24 mouse cellular contexts compared by ENCODE assay signal in genomic region chr8:105088581-105088980, GRCm38 (mm10). TPM values are rescaled to one million over a fixed set of nuclear protein-coding genes. Genes with fewer than 3 reads are reported as not detected.
"Had no signal": no experiment of that assay in that cellular context is flagged by ENCODE, and none has a peak within 500 bp of the region (broad histone marks: within the 10 kb centered on the region; RNA-seq: fewer than 3 reads in every experiment).

No protein-coding gene starts in this region.

- H3K27me3 ChIP-seq: neural tube, embryonic 13.5 days; neural tube, embryonic 15.5 days; stomach, embryonic 15.5 days had no signal

- H3K4me3 ChIP-seq: neural tube, embryonic 13.5 days; neural tube, embryonic 15.5 days; stomach, embryonic 15.5 days had no signal

- H3K4me2 ChIP-seq: neural tube, embryonic 13.5 days; neural tube, embryonic 15.5 days; stomach, embryonic 15.5 days had no signal

- H3K9ac ChIP-seq: neural tube, embryonic 13.5 days; neural tube, embryonic 15.5 days; stomach, embryonic 15.5 days had no signal

- H3K4me1 ChIP-seq: neural tube, embryonic 13.5 days; neural tube, embryonic 15.5 days; stomach, embryonic 15.5 days had no signal

- H3K27ac ChIP-seq: neural tube, embryonic 13.5 days; neural tube, embryonic 15.5 days; stomach, embryonic 15.5 days; stomach, postnatal 0 days had no signal

- DNase-seq: retina, postnatal 1 day; right cerebral cortex, adult 18-20 months; right cerebral cortex, postnatal 14 days; right cerebral cortex, postnatal 25 days; right cerebral cortex, postnatal 4 days; spleen, adult 18-20 months; thymus, adult 18-20 months; thymus, adult 2 months; thymus, postnatal 14 days; thymus, postnatal 25 days; thymus, postnatal 36 days; thymus, postnatal 4 days had no signal

- H3K36me3 ChIP-seq: neural tube, embryonic 13.5 days; neural tube, embryonic 15.5 days; stomach, embryonic 15.5 days had no signal

- H3K9me3 ChIP-seq: neural tube, embryonic 13.5 days; neural tube, embryonic 15.5 days; stomach, embryonic 15.5 days had no signal

RNA-seq across cellular contexts. Expression of gene Ces3b, which starts 5.0 kb away (rescaled TPM):
- total RNA-seq: neutrophil, adult 5-6 weeks had no signal
- polyA plus RNA-seq: neural tube, embryonic 13.5 days; neural tube, embryonic 14.5 days; neural tube, embryonic 15.5 days; spleen, adult 2 months; stomach, embryonic 14.5 days; stomach, embryonic 15.5 days; stomach, embryonic 16.5 days; stomach, postnatal 0 days; thymus, postnatal 0 days; urinary bladder, adult 2 months had no signal

RNA-seq across cellular contexts. Expression of gene Ces3a, which starts 40.2 kb away (rescaled TPM):
- total RNA-seq: neutrophil, adult 5-6 weeks had no signal
- polyA plus RNA-seq: neural tube, embryonic 13.5 days; neural tube, embryonic 14.5 days; neural tube, embryonic 15.5 days; spleen, adult 2 months; stomach, embryonic 14.5 days; stomach, embryonic 15.5 days; stomach, embryonic 16.5 days; urinary bladder, adult 2 months had no signal

RNA-seq across cellular contexts. Expression of gene Ces4a, which starts 43.0 kb away (rescaled TPM):
- total RNA-seq: neutrophil, adult 5-6 weeks had no signal
- polyA plus RNA-seq: neural tube, embryonic 13.5 days; small intestine, adult 2 months; spleen, adult 2 months; stomach, embryonic 14.5 days; stomach, embryonic 15.5 days; stomach, embryonic 16.5 days; stomach, postnatal 0 days; thymus, adult 2 months; urinary bladder, adult 2 months had no signal
